21 mouse cellular contexts compared by ENCODE assay signal in the genomic region with DNA sequence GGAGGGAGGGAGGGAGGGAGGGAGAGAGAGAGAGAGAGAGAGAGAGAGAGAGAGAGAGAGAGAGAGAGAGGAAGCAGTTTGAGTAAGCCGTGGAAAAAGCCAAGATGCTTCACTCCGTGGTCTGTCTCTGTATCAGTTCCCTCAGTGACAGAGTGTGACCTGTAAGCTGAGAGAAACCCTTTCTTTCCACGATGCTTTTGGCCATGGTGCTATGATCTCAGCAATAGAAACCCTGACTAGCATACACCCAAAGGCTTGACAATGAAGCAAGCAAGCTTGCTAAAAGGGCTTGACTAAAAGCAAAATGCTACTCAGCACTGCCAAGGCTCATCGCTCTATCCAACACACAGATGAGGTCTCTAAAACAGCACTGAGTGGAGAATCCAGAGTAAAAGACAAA.
"Had no signal": no experiment of that assay in that cellular context is flagged by ENCODE, and none has a peak within 500 bp of the region (broad histone marks: within the 10 kb centered on the region; RNA-seq: fewer than 3 reads in every experiment).

No protein-coding gene starts in this region.

- H3K27ac ChIP-seq: liver, embryonic 13.5 days; liver, embryonic 15.5 days; midbrain, embryonic 10.5 days; midbrain, embryonic 13.5 days; midbrain, embryonic 15.5 days; neural tube, embryonic 13.5 days; neural tube, embryonic 15.5 days; stomach, embryonic 15.5 days; stomach, postnatal 0 days had no signal

- ATAC-seq: liver, postnatal 0 days; midbrain, embryonic 13.5 days; midbrain, embryonic 15.5 days had no signal

- H3K27me3 ChIP-seq: liver, embryonic 13.5 days; liver, embryonic 15.5 days; midbrain, embryonic 13.5 days; midbrain, embryonic 15.5 days; neural tube, embryonic 13.5 days; neural tube, embryonic 15.5 days; stomach, embryonic 15.5 days had no signal

- H3K36me3 ChIP-seq: liver, embryonic 13.5 days; liver, embryonic 15.5 days; midbrain, embryonic 10.5 days; midbrain, embryonic 13.5 days; midbrain, embryonic 15.5 days; neural tube, embryonic 13.5 days; neural tube, embryonic 15.5 days; stomach, embryonic 15.5 days had no signal

- H3K9ac ChIP-seq: liver, embryonic 13.5 days; liver, embryonic 15.5 days; liver, postnatal 0 days; lung, embryonic 14.5 days; midbrain, embryonic 13.5 days; midbrain, embryonic 15.5 days; neural tube, embryonic 13.5 days; neural tube, embryonic 15.5 days; stomach, embryonic 15.5 days had no signal

- DNase-seq: liver, embryonic 13.5 days; liver, postnatal 0 days; lung, embryonic 14.5 days; lung, postnatal 10 days; lung, postnatal 4 days; retina, postnatal 1 day; right cerebral cortex, adult 18-20 months; right cerebral cortex, postnatal 25 days; right cerebral cortex, postnatal 4 days; spleen, adult 18-20 months; thymus, postnatal 25 days; thymus, postnatal 4 days had no signal

- H3K4me1 ChIP-seq: liver, embryonic 13.5 days; midbrain, embryonic 10.5 days; midbrain, embryonic 13.5 days; midbrain, embryonic 15.5 days; neural tube, embryonic 13.5 days; neural tube, embryonic 15.5 days; stomach, embryonic 15.5 days had no signal

- H3K4me3 ChIP-seq: liver, embryonic 13.5 days; liver, embryonic 15.5 days; midbrain, embryonic 10.5 days; midbrain, embryonic 13.5 days; midbrain, embryonic 15.5 days; myocyte; neural tube, embryonic 13.5 days; neural tube, embryonic 15.5 days; stomach, embryonic 15.5 days had no signal

- H3K4me2 ChIP-seq: liver, embryonic 13.5 days; liver, embryonic 15.5 days; lung, embryonic 14.5 days; midbrain, embryonic 13.5 days; midbrain, embryonic 15.5 days; neural tube, embryonic 13.5 days; neural tube, embryonic 15.5 days; stomach, embryonic 15.5 days had no signal

- H3K9me3 ChIP-seq: liver, embryonic 13.5 days; liver, embryonic 15.5 days; midbrain, embryonic 10.5 days; midbrain, embryonic 13.5 days; midbrain, embryonic 15.5 days; neural tube, embryonic 13.5 days; neural tube, embryonic 15.5 days; stomach, embryonic 15.5 days had no signal
